ENCODE assay signal across 22 mouse cellular contexts in genomic region chr8:22359882-22360281, GRCm38 (mm10).
"Had no signal": no experiment of that assay in that cellular context is flagged by ENCODE, and none has a peak within 500 bp of the region (broad histone marks: within the 10 kb centered on the region; RNA-seq: fewer than 3 reads in every experiment).

No protein-coding gene starts in this region.

- H3K4me3 ChIP-seq: liver, embryonic 15.5 days; lung, embryonic 15.5 days; megakaryocyte, embryonic 14.5 days; midbrain, embryonic 12.5 days; myocyte; neural tube, embryonic 13.5 days; neural tube, embryonic 15.5 days had no signal

- H3K27me3 ChIP-seq: liver, embryonic 15.5 days; lung, embryonic 15.5 days; midbrain, embryonic 12.5 days; neural tube, embryonic 13.5 days; neural tube, embryonic 15.5 days had no signal

- H3K9ac ChIP-seq: liver, embryonic 15.5 days; liver, postnatal 0 days; lung, embryonic 15.5 days; midbrain, embryonic 12.5 days; neural tube, embryonic 13.5 days; neural tube, embryonic 15.5 days had no signal

- H3K4me2 ChIP-seq: liver, embryonic 15.5 days; lung, embryonic 15.5 days; midbrain, embryonic 12.5 days; neural tube, embryonic 13.5 days; neural tube, embryonic 15.5 days had no signal

- H3K4me1 ChIP-seq: liver, embryonic 15.5 days; lung, embryonic 15.5 days; megakaryocyte, embryonic 14.5 days; midbrain, embryonic 12.5 days; neural tube, embryonic 13.5 days; neural tube, embryonic 15.5 days had no signal

- ATAC-seq: liver, postnatal 0 days; lung, postnatal 0 days; midbrain, embryonic 16.5 days had no signal

- H3K9me3 ChIP-seq: liver, embryonic 15.5 days; lung, embryonic 15.5 days; midbrain, embryonic 12.5 days; neural tube, embryonic 13.5 days; neural tube, embryonic 15.5 days had no signal

- DNase-seq: liver, postnatal 0 days; lung, adult 2 months; lung, postnatal 14 days; lung, postnatal 36 days; midbrain, embryonic 14.5 days; retina, postnatal 1 day; right cerebral cortex, adult 18-20 months; right cerebral cortex, postnatal 25 days; right cerebral cortex, postnatal 4 days; thymus, adult 18-20 months; thymus, postnatal 14 days; thymus, postnatal 36 days had no signal

- H3K27ac ChIP-seq: liver, embryonic 15.5 days; lung, embryonic 15.5 days; macrophage; midbrain, embryonic 12.5 days; neural tube, embryonic 13.5 days; neural tube, embryonic 15.5 days had no signal

- H3K36me3 ChIP-seq: liver, embryonic 15.5 days; lung, embryonic 15.5 days; midbrain, embryonic 12.5 days; neural tube, embryonic 13.5 days; neural tube, embryonic 15.5 days had no signal
